9 mouse cellular contexts compared by ENCODE assay signal in the genomic region with DNA sequence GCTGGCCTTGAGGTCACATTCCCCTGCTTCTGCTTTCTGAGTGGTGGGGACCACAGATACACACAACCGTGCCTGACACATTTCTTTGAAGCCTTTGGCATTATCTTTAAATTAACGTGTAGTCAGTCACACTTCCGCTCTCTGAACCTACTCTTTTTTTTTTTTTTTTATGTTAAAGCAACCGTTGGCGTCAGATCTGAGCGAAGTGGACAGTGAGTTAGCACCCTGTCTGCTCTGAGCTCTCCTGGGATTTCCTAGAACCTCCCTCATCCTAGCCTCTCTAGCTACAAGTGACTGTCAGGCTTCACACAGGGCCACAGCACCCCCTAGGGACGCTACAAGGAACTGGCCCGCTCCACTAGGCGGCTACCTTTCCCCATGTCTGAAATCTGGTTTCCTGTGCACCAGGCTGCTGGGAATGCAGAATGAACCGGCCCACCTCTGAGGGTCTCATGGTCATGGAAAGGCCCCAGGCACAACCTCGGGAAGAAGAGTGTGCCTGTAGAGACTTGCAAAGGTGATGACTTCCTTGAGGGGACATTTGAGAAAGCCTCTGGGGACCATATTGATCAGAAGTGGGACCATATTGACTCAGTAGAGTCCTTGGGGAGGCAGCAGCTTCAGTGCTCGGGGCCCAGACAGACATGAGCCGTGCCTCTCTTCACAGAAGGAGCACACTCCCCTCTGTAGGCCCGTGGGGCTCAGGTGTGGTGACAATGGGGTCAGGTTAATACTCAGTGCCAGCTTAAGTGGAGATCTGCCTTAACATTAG. TPM values are rescaled to one million over a fixed set of nuclear protein-coding genes. Genes with fewer than 3 reads are reported as not detected.
A peak's percentile ranks its signal among the peaks of the same experiment; 100 is the strongest.
DNase-seq lines count a peak whose midpoint lies in the region; ATAC-seq and TF ChIP-seq lines count a peak whose summit lies in the region.
"Had no signal": no experiment of that assay in that cellular context is flagged by ENCODE, and none has a peak within 500 bp of the region (broad histone marks: within the 10 kb centered on the region; RNA-seq: fewer than 3 reads in every experiment).

No protein-coding gene starts in this region.

- peak; percentile 87 to 93 (median 91) for TF ChIP-seq CTCF in MEL (IDR thresholded peaks at IDR 0.05 in 2 of 3, conservative IDR thresholded peaks at IDR 0.05 in 1 of 3; ENCODE audit: control insufficient read depth in 1 of 3, insufficient read depth in 1 of 3, low read depth in 2 of 3, low read length in 3 of 3, poor library complexity in 1 of 3, severe bottlenecking in 1 of 3)

- TF ChIP-seq EP300 in MEL (IDR thresholded peaks at IDR 0.05; ENCODE audit: low read depth in 1 of 2, low read length in 2 of 2) = peak; percentile 47 to 73; a peak in 3 of 4 replicates

- H3K4me2 ChIP-seq in forebrain, embryonic 13.5 days = no peak overlapping the region

- peak overlapping the region; percentile 55 for H3K9ac ChIP-seq in MEL (ENCODE audit: control insufficient read depth, low read depth, low read length, poor library complexity, severe bottlenecking)
- no peak overlapping the region for H3K9ac ChIP-seq in forebrain, embryonic 13.5 days

- peaks cover 0 to 15% of the 10 kb centered on the region in 2 experiments; a peak in 2 of 4 replicates for H3K36me3 ChIP-seq in MEL (ENCODE audit: control insufficient read depth in 1 of 2, insufficient read depth in 2 of 2, low read length in 2 of 2)
- H3K36me3 ChIP-seq in forebrain, embryonic 13.5 days (ENCODE audit: poor library complexity, severe bottlenecking) = no peaks in the 10 kb centered on the region

- peak; percentile 53; the same call in 1 of the 2 replicates for ATAC-seq in forebrain, embryonic 13.5 days

- no peaks in the 10 kb centered on the region for H3K27me3 ChIP-seq in MEL (ENCODE audit: control insufficient read depth in 1 of 2, insufficient read depth in 2 of 2, low read length in 2 of 2)
- no peaks in the 10 kb centered on the region for H3K27me3 ChIP-seq in forebrain, embryonic 13.5 days

- TF ChIP-seq POLR2A in MEL (IDR thresholded peaks at IDR 0.05; ENCODE audit: control insufficient read depth in 1 of 2, insufficient read depth in 1 of 2, low read depth in 1 of 2, low read length in 2 of 2, poor library complexity in 1 of 2) = peak in 1 of 2 experiments; percentile 51; a peak in 2 of 4 replicates

- H3K79me2 ChIP-seq in MEL (ENCODE audit: control insufficient read depth, insufficient read depth, low read length, poor library complexity) = no peaks in the 10 kb centered on the region

- H3K9me3 ChIP-seq in MEL (replicated peaks; ENCODE audit: insufficient read depth, low read length) = no peaks in the 10 kb centered on the region
- H3K9me3 ChIP-seq in forebrain, embryonic 13.5 days (replicated peaks) = no peaks in the 10 kb centered on the region

- H3K4me3 ChIP-seq in MEL (ENCODE audit: control insufficient read depth in 1 of 2, insufficient read depth in 1 of 2, low read depth in 2 of 2, low read length in 2 of 2) = peak overlapping the region; percentile 9 to 51; a peak in 3 of 4 replicates
- no peak overlapping the region for H3K4me3 ChIP-seq in forebrain, embryonic 13.5 days

- peak; percentile 88 for TF ChIP-seq RAD21 in MEL (IDR thresholded peaks at IDR 0.05; ENCODE audit: low read depth, low read length)

- WGBS in forebrain, embryonic 13.5 days = 31% methylated on average over 14 of the region's 14 CpGs

- H3K27ac ChIP-seq in MEL (ENCODE audit: control insufficient read depth, low read depth, low read length) = peak overlapping the region; percentile 89
- H3K27ac ChIP-seq in forebrain, embryonic 13.5 days = no peak overlapping the region
- H3K27ac ChIP-seq: macrophage had no signal

- DNase-seq in MEL (ENCODE audit: low read depth, low spot score) = peak; percentile 93
- peak; percentile 79 for DNase-seq in c-Kit-positive CD71-negative TER-119-negative erythroid progenitor cells, embryonic 14.5 days (ENCODE audit: low read depth)
- peak; percentile 85 to 86 for DNase-seq in heart, postnatal 36 days
- peak; percentile 69 for DNase-seq in layer of hippocampus, adult 9-11 months
- peak; percentile 91 for DNase-seq in lung, postnatal 14 days
- peak; percentile 80 for DNase-seq in right cerebral cortex, postnatal 14 days
- peak; percentile 88 for DNase-seq in urinary bladder, postnatal 14 days (ENCODE audit: low spot score)

- intact Hi-C loops in heart, postnatal 36 days (cut with DNase I) = loop anchor here (1.0 to 5.0 kb wide), 3 partner anchors 76 to 184 kb away; no protein-coding TSS in a partner anchor

- H3K4me1 ChIP-seq in MEL (ENCODE audit: control insufficient read depth in 1 of 2, insufficient read depth in 2 of 2, low read length in 2 of 2) = peaks cover 0 to 38% of the 10 kb centered on the region in 2 experiments; a peak in 2 of 4 replicates
- H3K4me1 ChIP-seq in forebrain, embryonic 13.5 days = peaks cover 7% of the 10 kb centered on the region

TF ChIP-seq in MEL, 35 proteins besides CTCF, POLR2A, EP300 and RAD21:
- no peak for TF ChIP-seq UBTF (IDR thresholded peaks at IDR 0.05; ENCODE audit: borderline replicate concordance, insufficient read depth, low read depth, low read length)
- no peak for TF ChIP-seq NELFE (IDR thresholded peaks at IDR 0.05; ENCODE audit: low read depth, low read length)
- TF ChIP-seq TCF12 (IDR thresholded peaks at IDR 0.05; ENCODE audit: low read depth, low read length) = 0 out of 2 replicates have a peak, but pooled peaks have one; percentile 38
- TF ChIP-seq SMC3 (IDR thresholded peaks at IDR 0.05; ENCODE audit: low read depth, low read length) = peak; percentile 76
- no peak for TF ChIP-seq POLR2AphosphoS2 (IDR thresholded peaks at IDR 0.05; ENCODE audit: low read length)
- no peak for TF ChIP-seq KAT2A (conservative IDR thresholded peaks at IDR 0.05; ENCODE audit: low read depth, low read length)
- TF ChIP-seq RCOR1 (IDR thresholded peaks at IDR 0.05; ENCODE audit: low read depth, low read length) = no peak
- no peak; the same call in 1 of the 2 replicates for TF ChIP-seq BHLHE40 (IDR thresholded peaks at IDR 0.05; ENCODE audit: borderline replicate concordance, low read depth, low read length)
- TF ChIP-seq NRF1 (IDR thresholded peaks at IDR 0.05; ENCODE audit: insufficient read depth, low read depth, low read length, poor library complexity, severe bottlenecking) = no peak
- TF ChIP-seq SIN3A (IDR thresholded peaks at IDR 0.05; ENCODE audit: low read length) = no peak
- TF ChIP-seq ZMIZ1 (IDR thresholded peaks at IDR 0.05; ENCODE audit: low read depth, low read length) = no peak
- TF ChIP-seq HCFC1 (IDR thresholded peaks at IDR 0.05; ENCODE audit: low read depth, low read length) = peak; percentile 33; the same call in 1 of the 2 replicates
- TF ChIP-seq TBP (IDR thresholded peaks at IDR 0.05; ENCODE audit: low read depth, low read length) = peak; percentile 68; the same call in 1 of the 2 replicates
- TF ChIP-seq POLR2AphosphoS5 (IDR thresholded peaks at IDR 0.05; ENCODE audit: borderline replicate concordance, low read depth, low read length) = no peak
- no peak for TF ChIP-seq CHD2 (IDR thresholded peaks at IDR 0.05; ENCODE audit: low read length)
- peak; percentile 16; the same call in 1 of the 2 replicates for TF ChIP-seq MXI1 (IDR thresholded peaks at IDR 0.05; ENCODE audit: low read depth, low read length)
- TF ChIP-seq ETS1 (IDR thresholded peaks at IDR 0.05; ENCODE audit: low read depth, low read length) = peak; percentile 67; the same call in 1 of the 2 replicates
- TF ChIP-seq ELF1 (IDR thresholded peaks at IDR 0.05; ENCODE audit: low read depth, low read length) = 0 out of 2 replicates have a peak, but pooled peaks have one; percentile 13
- TF ChIP-seq ZC3H11A (IDR thresholded peaks at IDR 0.05; ENCODE audit: low read depth, low read length) = peak; percentile 80
- peak; percentile 43 for TF ChIP-seq GATA1 (IDR thresholded peaks at IDR 0.05; ENCODE audit: low read depth, low read length)
- no peak for TF ChIP-seq USF2 (IDR thresholded peaks at IDR 0.05; ENCODE audit: borderline replicate concordance in 1 of 2, insufficient read depth in 1 of 2, low read depth in 1 of 2, low read length in 2 of 2)
- peak; percentile 94 for TF ChIP-seq ZNF384 (IDR thresholded peaks at IDR 0.05; ENCODE audit: low read depth, low read length)
- TF ChIP-seq CHD1 (IDR thresholded peaks at IDR 0.05; ENCODE audit: low read depth, low read length) = no peak
- TF ChIP-seq JUND (IDR thresholded peaks at IDR 0.05; ENCODE audit: low read depth, low read length) = no peak
- TF ChIP-seq E2F4 (IDR thresholded peaks at IDR 0.05; ENCODE audit: borderline replicate concordance, low read depth, low read length) = no peak
- TF ChIP-seq MEF2A (IDR thresholded peaks at IDR 0.05; ENCODE audit: extremely low read depth, insufficient replicate concordance, low read depth, low read length, poor library complexity, severe bottlenecking) = no peak
- TF ChIP-seq MAFK (IDR thresholded peaks at IDR 0.05; ENCODE audit: borderline replicate concordance, low read depth, low read length) = no peak
- no peak; the same call in 1 of the 2 replicates for TF ChIP-seq TAL1 (IDR thresholded peaks at IDR 0.05; ENCODE audit: low read length)
- TF ChIP-seq MYB (IDR thresholded peaks at IDR 0.05; ENCODE audit: low read depth, low read length) = no peak; the same call in 1 of the 2 replicates
- no peak for TF ChIP-seq USF1 (IDR thresholded peaks at IDR 0.05; ENCODE audit: low read depth, low read length)

RNA-seq across cellular contexts. Expression of a gene that starts 57.2 kb away (rescaled TPM):
- total RNA-seq in MEL (2012; rRNA removed) = 5.4 and 9.5 TPM in 2 replicates
- polyA plus RNA-seq in MEL (2012; ENCODE audit: insufficient read depth in 1 of 2, insufficient read length in 2 of 2, low read depth in 1 of 2, low replicate concordance in 2 of 2, missing spikeins in 1 of 2) = 1 to 10 TPM in 1 of 2 experiments, not detected in 1; 7.0 TPM
- 0.18 TPM in 1 of 2 replicates, not detected in the other for polyA plus RNA-seq in forebrain, embryonic 13.5 days (2015; fragmentation: Nextera tagmentation; extraction: Ambion mirVana)
- under 1 TPM; 0.43 to 0.50 TPM for total RNA-seq in heart, postnatal 36 days (2021)
